Mouse (Mus musculus) embryonic stem cell, embryonic (primary cell): ENCODE results near the gene Mapk10.

ENCODE experiments used
- CTCF ChIA-PET, 4 experiments: fragments of 300-600 bp in 2 of 4; fragments of 350-600 bp in 2 of 4; sonication (Branson Sonifier 250); formaldehyde crosslinking; loops; one replicate each; lab custom pipeline; 2022; ENCODE audit warnings: inconsistent platforms in 2 of 4; lab: Charles Lee
- POLR2A ChIA-PET, 4 experiments: fragments of 300-600 bp in 2 of 4; fragments of 350-600 bp in 2 of 4; sonication (Branson Sonifier 250); formaldehyde crosslinking; loops; one replicate each; lab custom pipeline; 2022; ENCODE audit warnings: antibody characterized with exemption in 4 of 4, inconsistent platforms in 1 of 4; lab: Charles Lee

Gene Mapk10

GRCm38 (mm10) chr5:103174607-103175006 lies 36.5 kb downstream of the Mapk10 start:
- POLR2A ChIA-PET: no interaction called here

GRCm38 (mm10) chr5:103171207-103171606 lies 39.9 kb downstream of the Mapk10 start:
- ChIA-PET POLR2A (interaction anchor here in 1 of 4 experiments (0.6 kb wide), 1 partner anchor 526 kb away, joined by 5 read pairs; no protein-coding TSS in a partner anchor), CTCF (no interaction called here)

More at GRCm38 (mm10) chr5:103174607-103175006, 36.5 kb downstream of the Mapk10 start:
- CTCF ChIA-PET: no interaction called here

- POLR2A ChIA-PET: interaction anchor here in 1 of 4 experiments (0.8 kb wide), 1 partner anchor 31 kb away, joined by 3 read pairs; no protein-coding TSS in a partner anchor
Observed at GRCm38 (mm10) chr5:103167371-103167770, 43.8 kb downstream of the Mapk10 start.

GRCm38 (mm10) chr5:103166755-103167154 lies 44.4 kb downstream of the Mapk10 start:
- POLR2A ChIA-PET: no interaction called here
- CTCF ChIA-PET: no interaction called here

More at GRCm38 (mm10) chr5:103167371-103167770, 43.8 kb downstream of the Mapk10 start:
- CTCF ChIA-PET: no interaction called here

GRCm38 (mm10) chr5:103164022-103164421 lies 47.1 kb downstream of the Mapk10 start:
- ChIA-PET CTCF (no interaction called here), POLR2A (no interaction called here)

- CTCF ChIA-PET: no interaction called here
- POLR2A ChIA-PET: no interaction called here
Observed at GRCm38 (mm10) chr5:103161574-103161973, 49.6 kb downstream of the Mapk10 start.

- CTCF ChIA-PET: no interaction called here
- POLR2A ChIA-PET: no interaction called here
Observed at GRCm38 (mm10) chr5:103161196-103161540, 50.0 kb downstream of the Mapk10 start.

GRCm38 (mm10) chr5:103160314-103161195 lies 50.6 kb downstream of the Mapk10 start:
- ChIA-PET POLR2A (interaction anchor here in 1 of 4 experiments (0.6 to 0.8 kb wide), 2 partner anchors 100 to 278 kb away, joined by 3 read pairs; no protein-coding TSS in a partner anchor), CTCF (interaction anchor here in 2 of 4 experiments (0.6 kb wide), 2 partner anchors 29 to 127 kb away, joined by 3 to 5 read pairs; no protein-coding TSS in a partner anchor)

- POLR2A ChIA-PET: no interaction called here
Observed at GRCm38 (mm10) chr5:103140935-103141334, 70.2 kb downstream of the Mapk10 start.

GRCm38 (mm10) chr5:103134839-103135238 lies 76.3 kb downstream of the Mapk10 start:
- CTCF ChIA-PET: no interaction called here
- POLR2A ChIA-PET: interaction anchor here in 1 of 4 experiments (1.2 kb wide), 1 partner anchor 18 kb away, joined by 3 read pairs; no protein-coding TSS in a partner anchor

More at GRCm38 (mm10) chr5:103140935-103141334, 70.2 kb downstream of the Mapk10 start:
- CTCF ChIA-PET: no interaction called here

GRCm38 (mm10) chr5:103133626-103134025 lies 77.5 kb downstream of the Mapk10 start:
- CTCF ChIA-PET: no interaction called here

GRCm38 (mm10) chr5:103132814-103133213 lies 78.3 kb downstream of the Mapk10 start:
- POLR2A ChIA-PET: interaction anchor here in 1 of 4 experiments (1.3 kb wide), 1 partner anchor 179 kb away, joined by 3 read pairs; no protein-coding TSS in a partner anchor
- CTCF ChIA-PET: interaction anchor here in 3 of 4 experiments (0.5 to 1.2 kb wide), 5 partner anchors 16 to 1067 kb away, joined by 3 to 4 read pairs (median 3); no protein-coding TSS in a partner anchor

More at GRCm38 (mm10) chr5:103133626-103134025, 77.5 kb downstream of the Mapk10 start:
- POLR2A ChIA-PET: interaction anchor here in 1 of 4 experiments (1.3 kb wide), 1 partner anchor 179 kb away, joined by 3 read pairs; no protein-coding TSS in a partner anchor

GRCm38 (mm10) chr5:103119618-103120017 lies 91.5 kb downstream of the Mapk10 start:
- ChIA-PET POLR2A (no interaction called here), CTCF (no interaction called here)

GRCm38 (mm10) chr5:103115571-103115970 lies 95.6 kb downstream of the Mapk10 start:
- CTCF ChIA-PET: interaction anchor here in 1 of 4 experiments (0.5 to 1.8 kb wide), 2 partner anchors 18 to 1184 kb away, joined by 3 read pairs; no protein-coding TSS in a partner anchor
- POLR2A ChIA-PET: no interaction called here

GRCm38 (mm10) chr5:103112471-103112870 lies 98.7 kb downstream of the Mapk10 start:
- CTCF ChIA-PET: no interaction called here
- POLR2A ChIA-PET: no interaction called here

GRCm38 (mm10) chr5:103109409-103109808 lies 101.7 kb downstream of the Mapk10 start:
- ChIA-PET CTCF (no interaction called here), POLR2A (no interaction called here)

GRCm38 (mm10) chr5:103105441-103106414 lies 105.4 kb downstream of the Mapk10 start:
- CTCF ChIA-PET: no interaction called here
- POLR2A ChIA-PET: no interaction called here

- CTCF ChIA-PET: no interaction called here
- POLR2A ChIA-PET: no interaction called here
Observed at GRCm38 (mm10) chr5:103104082-103104481, 107.1 kb downstream of the Mapk10 start.

- POLR2A ChIA-PET: no interaction called here
- CTCF ChIA-PET: no interaction called here
Observed at GRCm38 (mm10) chr5:103102876-103103393, 108.2 kb downstream of the Mapk10 start.
